Mouse (Mus musculus) olfactory bulb, adult 2 months (tissue): ENCODE measurements around the gene Gnb1l. TPM values are rescaled to one million over a fixed set of nuclear protein-coding genes. Genes with fewer than 3 reads are reported as not detected.

Source experiments
- H3K27ac ChIP-seq: fragments of 200-500 bp; 2 replicates; pipeline ENCODE4 v1.5.1; 2012; ENCODE audit warnings: low read depth, low read length; ENCODE audit not compliant: insufficient read depth
- H3K4me1 ChIP-seq: fragments of 200-500 bp; 2 replicates; pipeline ENCODE4 v1.6.1; 2012; ENCODE audit warnings: low read length; ENCODE audit not compliant: control insufficient read depth, insufficient read depth
- H3K4me3 ChIP-seq: fragments of 200-500 bp; 2 replicates; pipeline ENCODE4 v1.5.1; 2012; ENCODE audit warnings: mild to moderate bottlenecking, low read depth, low read length, moderate library complexity; ENCODE audit not compliant: insufficient read depth
- CTCF ChIP-seq: fragments of 200-500 bp; IDR thresholded peaks from 2 replicates; pipeline ENCODE4 v1.5.1; 2012; ENCODE audit warnings: low read depth, mild to moderate bottlenecking, low read length, moderate library complexity; ENCODE audit not compliant: insufficient read depth
- POLR2A ChIP-seq: fragments of 200-500 bp; IDR thresholded peaks from 2 replicates; pipeline ENCODE4 v1.6.1; 2012; ENCODE audit warnings: mild to moderate bottlenecking, low read depth, low read length, moderate library complexity; ENCODE audit not compliant: insufficient read depth
- WGBS: fragments of 180-500 bp; shearing (Covaris S2); methylation state at CpG from one replicate; pipeline ENCODE4 v1.1.7; 2018; 5-methylcytosine and 5-hydroxymethylcytosine counted together
- polyA plus RNA-seq: library from polyadenylated mRNA; stranded (reverse); fragments of >200 nt; gene quantifications from 2 replicates; pipeline ENCODE4 v1.2.4, GENCODE M21; 2012; ENCODE audit warnings: low replicate concordance; ENCODE audit not compliant: missing spikeins, insufficient read depth, insufficient read length

Gene Gnb1l
- polyA plus RNA-seq, 1 experiment: not detected

- WGBS: 87% methylated on average over 2 of the region's 2 CpGs
- TF ChIP-seq POLR2A (no peak), CTCF (no peak)
- H3K27ac ChIP-seq: no peak overlapping the region
- H3K4me1 ChIP-seq: no peaks in the 10 kb centered on the region
- no peak overlapping the region for H3K4me3 ChIP-seq
These were observed 56.2 kb downstream of the Gnb1l start for GRCm38 (mm10) chr16:18554721-18555120.

- 86% methylated on average over 17 of the region's 17 CpGs for WGBS
- Histone ChIP-seq H3K4me1 (no peaks in the 10 kb centered on the region), H3K27ac (no peak overlapping the region), H3K4me3 (no peak overlapping the region)
- TF ChIP-seq POLR2A (no peak), CTCF (no peak)
These were observed 56.9 kb downstream of the Gnb1l start for GRCm38 (mm10) chr16:18555235-18555935.

- WGBS: 90% methylated on average over 3 of the region's 3 CpGs
- Histone ChIP-seq H3K4me1 (no peaks in the 10 kb centered on the region), H3K4me3 (no peak overlapping the region), H3K27ac (no peak overlapping the region)
- TF ChIP-seq POLR2A (no peak), CTCF (no peak)
These were observed 57.9 kb downstream of the Gnb1l start for GRCm38 (mm10) chr16:18556461-18556860.

GRCm38 (mm10) chr16:18564472-18564871, 66.0 kb downstream of the Gnb1l start:
- Histone ChIP-seq H3K4me1 (no peaks in the 10 kb centered on the region), H3K27ac (no peak overlapping the region), H3K4me3 (no peak overlapping the region)
- TF ChIP-seq CTCF: no peak
- 77% methylated on average over 2 of the region's 2 CpGs for WGBS

GRCm38 (mm10) chr16:18568599-18568998, 70.1 kb downstream of the Gnb1l start:
- WGBS: 81% methylated on average over 7 of the region's 7 CpGs
- H3K4me1 ChIP-seq: no peaks in the 10 kb centered on the region
- TF ChIP-seq CTCF (no peak), POLR2A (no peak)
- no peak overlapping the region for H3K27ac ChIP-seq
- no peak overlapping the region for H3K4me3 ChIP-seq

GRCm38 (mm10) chr16:18574196-18574595, 75.7 kb downstream of the Gnb1l start:
- Histone ChIP-seq H3K27ac (no peak overlapping the region), H3K4me1 (peaks cover 8% of the 10 kb centered on the region), H3K4me3 (no peak overlapping the region)
- no peak for TF ChIP-seq CTCF
- no peak for TF ChIP-seq POLR2A
- 87% methylated on average over 8 of the region's 8 CpGs for WGBS

- Histone ChIP-seq H3K4me1 (peaks cover 18% of the 10 kb centered on the region), H3K4me3 (no peak overlapping the region), H3K27ac (no peak overlapping the region)
- WGBS: 63% methylated on average over 3 of the region's 3 CpGs
- no peak for TF ChIP-seq POLR2A
- no peak for TF ChIP-seq CTCF
These were observed 78.6 kb downstream of the Gnb1l start for GRCm38 (mm10) chr16:18577071-18577470.

GRCm38 (mm10) chr16:18577599-18578160, 79.2 kb downstream of the Gnb1l start:
- Histone ChIP-seq H3K4me1 (peaks cover 23% of the 10 kb centered on the region), H3K4me3 (no peak overlapping the region), H3K27ac (no peak overlapping the region)
- TF ChIP-seq POLR2A (no peak), CTCF (no peak)
- 34% methylated on average over 5 of the region's 5 CpGs for WGBS

- Histone ChIP-seq H3K4me3 (no peak overlapping the region), H3K27ac (no peak overlapping the region), H3K4me1 (peaks cover 23% of the 10 kb centered on the region)
- WGBS: 70% methylated on average over 2 of the region's 2 CpGs
- no peak for TF ChIP-seq CTCF
- no peak for TF ChIP-seq POLR2A
These were observed 81.9 kb downstream of the Gnb1l start for GRCm38 (mm10) chr16:18580389-18580788.
